Mouse (Mus musculus) limb, embryonic 14.5 days (tissue): ENCODE results near the gene Eef1akmt2. TPM values are rescaled to one million over a fixed set of nuclear protein-coding genes. Genes with fewer than 3 reads are reported as not detected.

Experiments
- ATAC-seq: fragments of 200-750 bp; cut with Nextera tagmentation; 2 replicates; pipeline ENCODE4 v1.8.0; 2017; ENCODE audit warnings: low read depth, moderate number of reproducible peaks, moderate TSS enrichment; ENCODE audit not compliant: low FRiP score
- DNase-seq: peaks from one replicate; pipeline ENCODE4 v3.0.0-alpha.2; 2015; ENCODE audit warnings: low spot score
- H3K27ac ChIP-seq: fragments of 300-500 bp; sonication (generic); replicated peaks from 2 replicates; pipeline ENCODE4 v1.5.1; 2014; ENCODE audit warnings: low read depth, mild to moderate bottlenecking, low read length, moderate library complexity, mixed read lengths
- H3K27me3 ChIP-seq: fragments of 300-500 bp; sonication (generic); 2 replicates; pipeline ENCODE4 v1.6.1; 2014; ENCODE audit warnings: low read length, mixed read lengths; ENCODE audit not compliant: control insufficient read depth, insufficient read depth
- H3K36me3 ChIP-seq: fragments of 300-500 bp; sonication (generic); 2 replicates; pipeline ENCODE4 v1.6.1; 2014; ENCODE audit warnings: mild to moderate bottlenecking, low read length, moderate library complexity, mixed read lengths; ENCODE audit not compliant: control insufficient read depth, insufficient read depth
- H3K4me1 ChIP-seq: fragments of 300-500 bp; sonication (generic); 2 replicates; pipeline ENCODE4 v1.6.1; 2014; ENCODE audit warnings: antibody characterized with exemption, low read length, mixed read lengths; ENCODE audit not compliant: control insufficient read depth, insufficient read depth
- H3K4me2 ChIP-seq: fragments of 300-500 bp; sonication (generic); replicated peaks from 2 replicates; pipeline ENCODE4 v1.6.1; 2014; ENCODE audit warnings: low read depth, mild to moderate bottlenecking, low read length, moderate library complexity; ENCODE audit not compliant: severe bottlenecking
- H3K4me3 ChIP-seq: fragments of 300-500 bp; sonication (generic); replicated peaks from 2 replicates; pipeline ENCODE4 v1.5.1; 2014; ENCODE audit warnings: low read length
- H3K9ac ChIP-seq: fragments of 300-500 bp; sonication (generic); 2 replicates; pipeline ENCODE4 v1.6.1; 2014; ENCODE audit warnings: mild to moderate bottlenecking, low read depth, low read length, moderate library complexity; ENCODE audit not compliant: severe bottlenecking
- H3K9me3 ChIP-seq: fragments of 300-500 bp; sonication (generic); 2 replicates; pipeline ENCODE4 v1.6.1; 2016; ENCODE audit warnings: low read length; ENCODE audit not compliant: control insufficient read depth
- POLR2A ChIP-seq: fragments of 200-500 bp; IDR thresholded peaks from 2 replicates; pipeline ENCODE4 v1.8.0; 2012; ENCODE audit warnings: inconsistent platforms, mild to moderate bottlenecking, moderate library complexity, borderline replicate concordance; ENCODE audit not compliant: insufficient read depth, insufficient read length; ENCODE audit errors: extremely low read depth
- WGBS: fragments of 180-500 bp; shearing (Covaris S2); extraction: QIAGEN DNeasy Blood & Tissue Kit; methylation state at CpG from one replicate; pipeline ENCODE4 v1.1.7; 2014; 5-methylcytosine and 5-hydroxymethylcytosine counted together
- polyA plus RNA-seq, 2 experiments: library from polyadenylated mRNA; depleted of rRNA in 1 of 2; stranded (reverse) in 1 of 2; unstranded in 1 of 2; fragments of >200 nt; fragmentation: Nextera tagmentation in 1 of 2; extraction: Ambion mirVana in 1 of 2; gene quantifications; 2 replicates each; pipeline versions ENCODE4 v1.2.1 to v1.2.3; 2012 to 2014

Eef1akmt2 gene
- polyA plus RNA-seq, 2 experiments = 50.9 to 68.6 TPM

GRCm38 (mm10) chr7:132884031-132884430, 31.6 kb upstream of the Eef1akmt2 start:
- ATAC-seq (no peak), DNase-seq (no peak)
- Histone ChIP-seq H3K4me2 (no peak overlapping the region), H3K27ac (no peak overlapping the region), H3K4me1 (no peaks in the 10 kb centered on the region), H3K9ac (no peak overlapping the region), H3K9me3 (no peaks in the 10 kb centered on the region), H3K36me3 (peaks cover 61% of the 10 kb centered on the region), H3K4me3 (no peak overlapping the region), H3K27me3 (no peaks in the 10 kb centered on the region)
- WGBS = 90% methylated on average over 7 of the region's 7 CpGs
- TF ChIP-seq POLR2A = no peak

- peaks cover 76% of the 10 kb centered on the region for H3K36me3 ChIP-seq
- H3K4me1 ChIP-seq = no peaks in the 10 kb centered on the region
- no peak overlapping the region for H3K27ac ChIP-seq
- no peak for ATAC-seq
- no peak overlapping the region for H3K4me3 ChIP-seq
- no peaks in the 10 kb centered on the region for H3K27me3 ChIP-seq
- DNase-seq = no peak
- no peak overlapping the region for H3K9ac ChIP-seq
- no peak overlapping the region for H3K4me2 ChIP-seq
- no peak for TF ChIP-seq POLR2A
- WGBS = 72% methylated on average over 2 of the region's 2 CpGs
- no peaks in the 10 kb centered on the region for H3K9me3 ChIP-seq
These were observed 29.9 kb upstream of the Eef1akmt2 start for GRCm38 (mm10) chr7:132882343-132882742.

- no peak for TF ChIP-seq POLR2A
- H3K36me3 ChIP-seq = peaks cover 93% of the 10 kb centered on the region
- WGBS = 96% methylated on average over 1 of the region's 1 CpGs
- H3K9me3 ChIP-seq = no peaks in the 10 kb centered on the region
- H3K4me1 ChIP-seq = no peaks in the 10 kb centered on the region
- H3K27ac ChIP-seq = no peak overlapping the region
- no peak for ATAC-seq
- DNase-seq = no peak
- no peak overlapping the region for H3K4me2 ChIP-seq
- H3K9ac ChIP-seq = no peak overlapping the region
- H3K27me3 ChIP-seq = no peaks in the 10 kb centered on the region
- no peak overlapping the region for H3K4me3 ChIP-seq
These were observed 27.8 kb upstream of the Eef1akmt2 start for GRCm38 (mm10) chr7:132880276-132880675.

GRCm38 (mm10) chr7:132875391-132876086, 23.1 kb upstream of the Eef1akmt2 start:
- no peak overlapping the region for H3K27ac ChIP-seq
- WGBS = 94% methylated on average over 2 of the region's 2 CpGs
- H3K4me1 ChIP-seq = no peaks in the 10 kb centered on the region
- no peak for TF ChIP-seq POLR2A
- DNase-seq (no peak), ATAC-seq (no peak)
- H3K9me3 ChIP-seq = no peaks in the 10 kb centered on the region
- H3K27me3 ChIP-seq = no peaks in the 10 kb centered on the region
- peaks cover 90% of the 10 kb centered on the region for H3K36me3 ChIP-seq
- H3K4me2 ChIP-seq = no peak overlapping the region
- H3K4me3 ChIP-seq = no peak overlapping the region
- no peak overlapping the region for H3K9ac ChIP-seq

GRCm38 (mm10) chr7:132873043-132873442, 20.6 kb upstream of the Eef1akmt2 start:
- Histone ChIP-seq H3K4me2 (no peak overlapping the region), H3K9ac (no peak overlapping the region), H3K27me3 (no peaks in the 10 kb centered on the region), H3K4me3 (no peak overlapping the region), H3K36me3 (peaks cover 91% of the 10 kb centered on the region), H3K9me3 (no peaks in the 10 kb centered on the region), H3K27ac (no peak overlapping the region), H3K4me1 (no peaks in the 10 kb centered on the region)
- 90% methylated on average over 2 of the region's 2 CpGs for WGBS
- no peak for DNase-seq
- no peak for ATAC-seq
- TF ChIP-seq POLR2A = no peak

GRCm38 (mm10) chr7:132866316-132866715, 13.8 kb upstream of the Eef1akmt2 start:
- Histone ChIP-seq H3K4me2 (no peak overlapping the region), H3K9ac (no peak overlapping the region), H3K9me3 (no peaks in the 10 kb centered on the region), H3K36me3 (peaks cover 57% of the 10 kb centered on the region), H3K4me1 (0 out of 2 replicates have a peak, but pooled peaks cover under 1% of the 10 kb centered on the region), H3K4me3 (no peak overlapping the region), H3K27me3 (no peaks in the 10 kb centered on the region), H3K27ac (no peak overlapping the region)
- TF ChIP-seq POLR2A = no peak
- ATAC-seq (no peak), DNase-seq (no peak)
- WGBS = 94% methylated on average over 9 of the region's 9 CpGs
